Mouse (Mus musculus) intestine, embryonic 14.5 days (tissue): ENCODE data around the gene Gpr88. TPM values are rescaled to one million over a fixed set of nuclear protein-coding genes. Genes with fewer than 3 reads are reported as not detected.
A peak's percentile ranks its signal among the peaks of the same experiment; 100 is the strongest.

Source experiments
- ATAC-seq: fragments of 200-750 bp; cut with Nextera tagmentation; replicated peaks from 2 replicates; pipeline ENCODE4 v1.8.0; 2017; ENCODE audit warnings: low read depth, moderate number of reproducible peaks, moderate TSS enrichment, moderate library complexity; ENCODE audit not compliant: low FRiP score, low TSS enrichment
- DNase-seq: peaks from one replicate; pipeline ENCODE4 v3.0.0-alpha.2; 2018; ENCODE audit warnings: low spot score
- H3K27ac ChIP-seq: fragments of 300-500 bp; sonication (generic); 2 replicates; pipeline ENCODE4 v1.5.1; 2014; ENCODE audit warnings: low read depth, mild to moderate bottlenecking, control low read depth
- H3K27me3 ChIP-seq: fragments of 300-500 bp; sonication (generic); replicated peaks from 2 replicates; pipeline ENCODE4 v1.6.1; 2014; ENCODE audit warnings: low read length, control low read depth; ENCODE audit not compliant: control insufficient read depth, insufficient read depth
- H3K36me3 ChIP-seq: fragments of 300-500 bp; sonication (generic); 2 replicates; pipeline ENCODE4 v1.6.1; 2014; ENCODE audit warnings: low read length, control low read depth; ENCODE audit not compliant: control insufficient read depth, insufficient read depth
- H3K4me1 ChIP-seq: fragments of 300-500 bp; sonication (generic); replicated peaks from 2 replicates; pipeline ENCODE4 v1.6.1; 2014; ENCODE audit warnings: low read length, control low read depth, mixed read lengths; ENCODE audit not compliant: control insufficient read depth, insufficient read depth
- H3K4me2 ChIP-seq: fragments of 300-500 bp; sonication (generic); 2 replicates; pipeline ENCODE4 v1.6.1; 2014; ENCODE audit warnings: low read length
- H3K4me3 ChIP-seq: fragments of 300-500 bp; sonication (generic); 2 replicates; pipeline ENCODE4 v1.5.1; 2014; ENCODE audit warnings: low read depth, low read length, control low read depth, mixed read lengths
- H3K9ac ChIP-seq: fragments of 300-500 bp; sonication (generic); 2 replicates; pipeline ENCODE4 v1.6.1; 2014; ENCODE audit warnings: mild to moderate bottlenecking, low read length
- H3K9me3 ChIP-seq: fragments of 300-500 bp; sonication (generic); 2 replicates; pipeline ENCODE4 v1.6.1; 2016; ENCODE audit warnings: low read length, control low read depth; ENCODE audit not compliant: control insufficient read depth
- WGBS: fragments of 180-500 bp; shearing (Covaris S2); extraction: QIAGEN DNeasy Blood & Tissue Kit; methylation state at CpG from one replicate; pipeline ENCODE4 v1.1.7; 2014; 5-methylcytosine and 5-hydroxymethylcytosine counted together
- polyA plus RNA-seq: library from polyadenylated mRNA; unstranded; fragments of >200 nt; fragmentation: Nextera tagmentation; extraction: Ambion mirVana; gene quantifications from 2 replicates; pipeline ENCODE4 v1.2.1, GENCODE M21; 2014

Gpr88 gene
- polyA plus RNA-seq, 1 experiment from 2014 or later = 1.4 TPM

DNA sequence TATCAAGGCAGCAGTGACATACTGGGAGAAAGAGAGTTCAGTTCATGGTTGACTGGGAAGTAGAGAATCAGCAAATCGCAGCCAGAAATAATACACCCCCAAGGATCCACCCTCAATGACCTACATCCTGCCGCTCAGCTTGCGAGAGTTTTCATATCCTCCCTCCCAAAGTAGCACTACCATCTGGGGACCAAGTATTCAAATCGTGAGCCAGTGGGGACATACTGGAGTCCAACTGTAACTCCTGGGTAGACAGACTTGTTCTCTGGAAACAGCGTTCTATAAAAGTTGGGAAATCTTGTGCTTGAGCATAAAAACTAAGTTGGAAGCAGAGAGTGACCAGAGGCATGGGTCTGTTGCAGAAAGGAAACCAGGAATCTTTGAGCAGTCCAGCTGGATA is 20.5 kb downstream of the Gpr88 start:
- Histone ChIP-seq H3K4me1 (no peaks in the 10 kb centered on the region), H3K9me3 (no peaks in the 10 kb centered on the region), H3K27ac (no peak overlapping the region), H3K36me3 (no peaks in the 10 kb centered on the region), H3K9ac (no peak overlapping the region), H3K4me2 (no peak overlapping the region), H3K4me3 (no peak overlapping the region), H3K27me3 (no peaks in the 10 kb centered on the region)
- WGBS = 84% methylated on average over 5 of the region's 5 CpGs
- ATAC-seq (no peak), DNase-seq (no peak)

DNA sequence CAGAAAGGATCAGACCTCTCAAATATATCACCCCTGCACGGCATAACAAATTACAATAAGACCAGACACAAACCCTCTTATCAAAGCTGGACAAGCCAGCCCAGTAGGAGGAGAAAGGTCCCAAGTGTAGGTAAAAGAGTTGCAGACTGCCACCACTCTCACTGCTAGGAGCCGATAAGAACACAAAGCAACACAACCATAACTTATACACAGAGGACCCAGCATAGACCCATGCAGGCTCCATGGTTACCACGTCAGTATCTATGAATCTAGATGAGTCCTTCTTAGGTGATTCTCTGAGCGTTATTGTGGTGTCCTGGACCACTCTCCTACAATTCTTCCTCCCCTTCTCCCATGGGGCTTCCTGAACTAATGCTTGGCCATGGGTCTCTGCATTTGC is 24.0 kb downstream of the Gpr88 start:
- no peak overlapping the region for H3K9ac ChIP-seq
- H3K36me3 ChIP-seq = no peaks in the 10 kb centered on the region
- no peak overlapping the region for H3K4me3 ChIP-seq
- no peak overlapping the region for H3K27ac ChIP-seq
- H3K4me1 ChIP-seq = no peaks in the 10 kb centered on the region
- no peak overlapping the region for H3K4me2 ChIP-seq
- H3K9me3 ChIP-seq = no peaks in the 10 kb centered on the region
- ATAC-seq (no peak), DNase-seq (no peak)
- H3K27me3 ChIP-seq = no peaks in the 10 kb centered on the region
- 77% methylated on average over 4 of the region's 4 CpGs for WGBS

DNA sequence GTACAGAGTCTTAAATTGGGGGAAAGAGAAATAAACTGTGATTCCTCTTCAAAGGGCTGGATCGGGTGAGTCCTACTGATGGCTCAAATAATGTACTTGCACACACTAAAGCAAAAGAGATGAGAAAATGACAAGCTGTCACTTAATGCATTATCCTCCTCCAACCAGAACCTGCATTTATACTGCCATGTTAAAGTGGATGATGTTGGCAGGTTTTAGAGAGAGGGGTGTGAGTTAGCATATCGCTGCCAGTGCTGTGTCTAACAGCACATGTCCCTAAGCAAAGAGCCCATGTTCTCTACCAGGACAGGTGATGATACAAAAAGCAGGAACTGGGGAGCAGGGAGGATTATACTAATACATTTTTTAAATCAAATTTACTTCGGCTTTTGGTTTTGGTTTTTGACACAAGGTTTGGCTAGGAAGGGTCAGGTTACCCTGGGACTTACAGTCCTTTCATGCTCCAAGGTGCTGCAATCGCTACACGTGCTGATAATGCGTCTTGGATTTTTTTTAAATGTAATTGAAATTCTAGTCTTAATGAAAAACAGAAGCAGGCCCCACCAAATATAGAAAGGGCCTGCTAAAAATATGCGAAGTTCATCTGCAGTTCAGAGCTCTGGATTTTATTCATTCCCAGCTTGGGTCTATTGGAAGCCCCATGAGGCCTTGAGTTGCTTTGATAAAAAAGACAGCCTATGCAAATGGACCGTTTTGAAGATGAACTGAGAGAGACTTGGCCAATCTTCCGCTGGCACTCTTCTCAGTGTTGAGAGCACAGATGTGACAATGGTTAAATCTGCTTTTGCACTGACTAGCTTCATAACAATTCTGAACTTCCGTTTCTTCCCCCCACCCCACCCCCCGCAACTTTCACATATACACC is 24.7 kb downstream of the Gpr88 start:
- Histone ChIP-seq H3K4me2 (no peak overlapping the region), H3K9me3 (no peaks in the 10 kb centered on the region), H3K27ac (no peak overlapping the region), H3K36me3 (no peaks in the 10 kb centered on the region), H3K9ac (no peak overlapping the region), H3K27me3 (no peaks in the 10 kb centered on the region), H3K4me3 (no peak overlapping the region), H3K4me1 (no peaks in the 10 kb centered on the region)
- DNase-seq (no peak), ATAC-seq (no peak)
- 60% methylated on average over 11 of the region's 11 CpGs for WGBS

DNA sequence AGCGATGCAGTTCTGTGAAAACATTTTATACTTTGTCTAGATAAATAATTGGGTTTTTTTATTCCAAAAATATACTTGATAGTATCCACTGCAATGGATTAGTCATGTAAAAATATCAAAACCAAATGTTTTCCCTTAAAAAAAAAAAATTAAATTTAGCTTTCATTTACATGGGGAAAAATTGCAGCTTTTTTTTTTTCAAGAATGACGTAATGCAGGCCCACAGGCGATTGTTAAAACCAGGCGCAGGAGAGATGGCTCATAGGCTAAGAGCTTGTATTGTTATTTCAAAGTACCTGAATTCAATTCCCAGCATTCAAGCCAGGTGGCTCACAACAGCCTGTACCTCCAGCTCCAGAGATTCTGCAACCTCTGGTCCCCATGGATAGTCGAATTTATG is 25.9 kb downstream of the Gpr88 start:
- Histone ChIP-seq H3K36me3 (no peaks in the 10 kb centered on the region), H3K9ac (no peak overlapping the region), H3K9me3 (no peaks in the 10 kb centered on the region), H3K4me1 (no peaks in the 10 kb centered on the region), H3K4me3 (no peak overlapping the region), H3K4me2 (no peak overlapping the region), H3K27ac (no peak overlapping the region), H3K27me3 (no peaks in the 10 kb centered on the region)
- 62% methylated on average over 5 of the region's 5 CpGs for WGBS
- DNase-seq (no peak), ATAC-seq (no peak)

GRCm38 (mm10) chr3:116226915-116227314 is 26.4 kb downstream of the Gpr88 start:
- WGBS = 87% methylated on average over 6 of the region's 6 CpGs
- no peaks in the 10 kb centered on the region for H3K36me3 ChIP-seq
- no peak for ATAC-seq
- no peak overlapping the region for H3K9ac ChIP-seq
- H3K27ac ChIP-seq = no peak overlapping the region
- H3K4me2 ChIP-seq = no peak overlapping the region
- H3K4me3 ChIP-seq = no peak overlapping the region
- H3K9me3 ChIP-seq = no peaks in the 10 kb centered on the region
- no peak for DNase-seq
- H3K4me1 ChIP-seq = peaks cover 1% of the 10 kb centered on the region; the same call in 1 of the 2 replicates
- no peaks in the 10 kb centered on the region for H3K27me3 ChIP-seq

DNA sequence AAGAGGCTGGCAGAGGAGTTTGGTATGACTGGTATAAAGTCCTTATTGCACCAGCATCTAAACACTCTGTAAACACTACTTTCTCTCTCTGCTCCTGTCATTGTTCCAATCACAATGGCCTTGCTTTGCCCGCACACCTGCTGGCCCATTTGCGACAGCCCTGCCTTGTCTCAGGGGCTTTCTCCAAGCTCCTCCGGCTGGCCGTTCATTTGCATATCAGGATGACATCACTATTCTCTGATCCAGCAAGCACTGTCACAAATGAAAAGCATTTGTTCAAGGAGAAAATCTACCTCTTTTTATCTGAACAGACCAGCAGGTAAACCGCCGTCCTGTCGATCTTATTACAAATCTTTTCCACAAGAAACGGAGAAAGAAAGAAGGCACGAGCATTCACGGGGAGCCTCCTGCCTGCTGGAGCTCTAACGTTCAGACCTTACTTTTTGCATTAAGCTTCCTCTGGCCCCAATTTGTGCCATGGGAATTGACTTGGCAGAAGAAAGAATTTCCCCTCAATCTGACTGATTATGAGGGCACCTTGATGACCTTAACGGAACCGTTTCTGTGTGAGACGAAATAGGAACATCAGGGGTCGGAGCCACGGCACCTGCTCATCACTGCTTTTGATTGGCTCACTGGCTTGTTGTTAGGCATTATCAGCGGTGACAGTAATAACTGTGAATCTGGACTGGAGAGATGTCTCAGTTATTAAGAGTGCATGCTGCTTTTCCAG is 30.6 kb downstream of the Gpr88 start:
- ATAC-seq = no peak
- H3K9ac ChIP-seq = no peak overlapping the region
- H3K4me2 ChIP-seq = peak overlapping the region; percentile 14; the same call in 1 of the 2 replicates
- H3K9me3 ChIP-seq = no peaks in the 10 kb centered on the region
- H3K36me3 ChIP-seq = no peaks in the 10 kb centered on the region
- no peaks in the 10 kb centered on the region for H3K27me3 ChIP-seq
- H3K4me1 ChIP-seq = peaks cover 9% of the 10 kb centered on the region; the same call in 1 of the 2 replicates
- DNase-seq = no peak
- no peak overlapping the region for H3K4me3 ChIP-seq
- H3K27ac ChIP-seq = no peak overlapping the region
- WGBS = 42% methylated on average over 17 of the region's 17 CpGs

- DNase-seq (no peak), ATAC-seq (0 out of 2 replicates have a peak, but pooled peaks have one; percentile 12)
- WGBS = 22% methylated on average over 3 of the region's 3 CpGs
Observed at GRCm38 (mm10) chr3:116221686-116222010, 31.7 kb downstream of the Gpr88 start.

GRCm38 (mm10) chr3:116220980-116221685 is 32.2 kb downstream of the Gpr88 start:
- Histone ChIP-seq H3K4me1 (peaks cover 9% of the 10 kb centered on the region; the same call in 1 of the 2 replicates), H3K9me3 (no peaks in the 10 kb centered on the region), H3K27me3 (no peaks in the 10 kb centered on the region), H3K27ac (peak overlapping the region; percentile 34; the same call in 1 of the 2 replicates), H3K36me3 (no peaks in the 10 kb centered on the region), H3K4me3 (no peak overlapping the region), H3K9ac (no peak overlapping the region), H3K4me2 (no peak overlapping the region)
- ATAC-seq (no peak), DNase-seq (no peak)
- WGBS = 34% methylated on average over 6 of the region's 6 CpGs

More at GRCm38 (mm10) chr3:116221686-116222010, 31.7 kb downstream of the Gpr88 start:
- Histone ChIP-seq H3K27ac (0 out of 2 replicates have a peak overlapping the region, but pooled peaks have one; percentile 34), H3K4me3 (no peak overlapping the region), H3K9ac (no peak overlapping the region), H3K4me2 (no peak overlapping the region), H3K4me1 (peaks cover 9% of the 10 kb centered on the region; the same call in 1 of the 2 replicates), H3K9me3 (no peaks in the 10 kb centered on the region), H3K27me3 (no peaks in the 10 kb centered on the region), H3K36me3 (no peaks in the 10 kb centered on the region)
